In genomic region chr5:129929924-129930855, GRCm38 (mm10) we compare ENCODE assay signal across 13 mouse cellular contexts. TPM values are rescaled to one million over a fixed set of nuclear protein-coding genes. Genes with fewer than 3 reads are reported as not detected.
DNase-seq lines count a peak whose midpoint lies in the region; ATAC-seq and TF ChIP-seq lines count a peak whose summit lies in the region.
"Had no signal": no experiment of that assay in that cellular context is flagged by ENCODE, and none has a peak within 500 bp of the region (broad histone marks: within the 10 kb centered on the region; RNA-seq: fewer than 3 reads in every experiment).

No protein-coding gene starts in this region.

- no peaks in the 10 kb centered on the region for H3K36me3 ChIP-seq in liver, embryonic 13.5 days
- H3K36me3 ChIP-seq in liver, embryonic 11.5 days (ENCODE audit: control insufficient read depth, insufficient read depth, low read length), result no peaks in the 10 kb centered on the region
- H3K36me3 ChIP-seq in liver, embryonic 16.5 days (ENCODE audit: control insufficient read depth, insufficient read depth), result no peaks in the 10 kb centered on the region
- no peaks in the 10 kb centered on the region for H3K36me3 ChIP-seq in forebrain, embryonic 16.5 days (ENCODE audit: control insufficient read depth, insufficient read depth)
- H3K36me3 ChIP-seq: forebrain, embryonic 10.5 days; neural tube, embryonic 13.5 days had no signal

- no peak overlapping the region for H3K9ac ChIP-seq in liver, embryonic 13.5 days
- H3K9ac ChIP-seq in liver, embryonic 11.5 days (ENCODE audit: low read depth, low read length), result no peak overlapping the region
- no peak overlapping the region for H3K9ac ChIP-seq in liver, embryonic 16.5 days (ENCODE audit: low read depth, low read length)
- no peak overlapping the region for H3K9ac ChIP-seq in forebrain, embryonic 16.5 days (replicated peaks; ENCODE audit: low read depth, low read length)
- H3K9ac ChIP-seq: neural tube, embryonic 13.5 days had no signal

- no peak overlapping the region for H3K4me2 ChIP-seq in liver, embryonic 13.5 days
- H3K4me2 ChIP-seq in liver, embryonic 11.5 days, result no peak overlapping the region
- H3K4me2 ChIP-seq in liver, embryonic 16.5 days (ENCODE audit: low read depth, low read length), result no peak overlapping the region
- no peak overlapping the region for H3K4me2 ChIP-seq in forebrain, embryonic 16.5 days (ENCODE audit: low read length)
- H3K4me2 ChIP-seq: heart, embryonic 11.5 days; neural tube, embryonic 13.5 days had no signal

- 43% methylated on average over 9 of the region's 9 CpGs for WGBS in liver, embryonic 13.5 days (ENCODE audit: insufficient replicate concordance)
- 52% methylated on average over 9 of the region's 9 CpGs for WGBS in liver, embryonic 11.5 days
- 48% methylated on average over 9 of the region's 9 CpGs for WGBS in bone marrow, adult 2 months
- 44% methylated on average over 9 of the region's 9 CpGs for WGBS in liver, embryonic 16.5 days (ENCODE audit: insufficient replicate concordance)
- WGBS in forebrain, embryonic 16.5 days, result 36% methylated on average over 9 of the region's 9 CpGs

- H3K4me3 ChIP-seq in liver, embryonic 13.5 days (replicated peaks), result no peak overlapping the region
- H3K4me3 ChIP-seq in liver, embryonic 11.5 days (ENCODE audit: low read depth, low read length), result no peak overlapping the region
- no peak overlapping the region for H3K4me3 ChIP-seq in bone marrow, adult 2 months (replicated peaks; ENCODE audit: control insufficient read depth, low read depth, low read length)
- H3K4me3 ChIP-seq in liver, embryonic 16.5 days (ENCODE audit: low read depth, low read length), result no peak overlapping the region
- no peak overlapping the region for H3K4me3 ChIP-seq in forebrain, embryonic 16.5 days (replicated peaks; ENCODE audit: low read length)
- H3K4me3 ChIP-seq: forebrain, embryonic 10.5 days; neural tube, embryonic 13.5 days had no signal

- no peak for TF ChIP-seq CTCF in bone marrow, adult 2 months (IDR thresholded peaks at IDR 0.05; ENCODE audit: control insufficient read depth, insufficient read depth, low read length)

- DNase-seq in liver, embryonic 13.5 days, result no peak
- no peak for DNase-seq in liver, embryonic 11.5 days (ENCODE audit: low spot score)
- DNase-seq in embryo, embryonic 10.5 days (ENCODE audit: low spot score), result no peak
- no peak for DNase-seq in ovary, postnatal 14 days (ENCODE audit: low spot score)

- H3K9me3 ChIP-seq in liver, embryonic 13.5 days (replicated peaks), result no peaks in the 10 kb centered on the region
- H3K9me3 ChIP-seq in liver, embryonic 11.5 days (ENCODE audit: control insufficient read depth, low read length), result no peaks in the 10 kb centered on the region
- no peaks in the 10 kb centered on the region for H3K9me3 ChIP-seq in liver, embryonic 16.5 days (replicated peaks; ENCODE audit: control insufficient read depth, low read length)
- no peaks in the 10 kb centered on the region for H3K9me3 ChIP-seq in forebrain, embryonic 16.5 days (ENCODE audit: control insufficient read depth, low read length)
- H3K9me3 ChIP-seq: forebrain, embryonic 10.5 days; neural tube, embryonic 13.5 days had no signal

- TF ChIP-seq POLR2A in bone marrow, adult 2 months (IDR thresholded peaks at IDR 0.05; ENCODE audit: borderline replicate concordance, control insufficient read depth, low read depth, low read length), result no peak

- H3K4me1 ChIP-seq in liver, embryonic 13.5 days (replicated peaks), result peaks cover 8% of the 10 kb centered on the region
- no peaks in the 10 kb centered on the region for H3K4me1 ChIP-seq in liver, embryonic 11.5 days (replicated peaks; ENCODE audit: control insufficient read depth, insufficient read depth, low read length)
- H3K4me1 ChIP-seq in bone marrow, adult 2 months (ENCODE audit: control insufficient read depth, insufficient read depth, low read length), result no peaks in the 10 kb centered on the region; the same call in 1 of the 2 replicates
- peaks cover 5% of the 10 kb centered on the region; the same call in 1 of the 2 replicates for H3K4me1 ChIP-seq in liver, embryonic 16.5 days (ENCODE audit: control insufficient read depth, low read depth, low read length)
- H3K4me1 ChIP-seq in forebrain, embryonic 16.5 days (replicated peaks; ENCODE audit: control insufficient read depth, insufficient read depth, low read length), result 0 out of 2 replicates have a peak, but pooled peaks cover 2% of the 10 kb centered on the region
- H3K4me1 ChIP-seq: neural tube, embryonic 13.5 days had no signal

- no peak overlapping the region for H3K27ac ChIP-seq in liver, embryonic 13.5 days
- H3K27ac ChIP-seq in liver, embryonic 11.5 days (ENCODE audit: low read depth, low read length), result no peak overlapping the region
- H3K27ac ChIP-seq in bone marrow, adult 2 months (ENCODE audit: control insufficient read depth, insufficient read depth, low read depth, low read length, poor library complexity), result peak overlapping the region; percentile 79
- H3K27ac ChIP-seq in liver, embryonic 16.5 days (ENCODE audit: low read length), result peak overlapping the region; percentile 40; the same call in 1 of the 2 replicates
- no peak overlapping the region for H3K27ac ChIP-seq in forebrain, embryonic 16.5 days (ENCODE audit: low read length)
- H3K27ac ChIP-seq: forebrain, embryonic 10.5 days; neural tube, embryonic 13.5 days had no signal

- ATAC-seq in liver, embryonic 13.5 days (ENCODE audit: low read depth), result peak; percentile 51; the same call in 1 of the 2 replicates
- no peak; the same call in 1 of the 2 replicates for ATAC-seq in liver, embryonic 11.5 days (replicated peaks; ENCODE audit: low FRiP score)
- ATAC-seq in liver, embryonic 16.5 days (ENCODE audit: low read depth), result peak; percentile 66
- ATAC-seq in megakaryocyte-erythroid progenitor cell, adult 5-6 weeks (replicated peaks; ENCODE audit: low FRiP score, low TSS enrichment, poor library complexity, severe bottlenecking), result peak; percentile 57
- ATAC-seq in forebrain, embryonic 16.5 days, result no peak
- ATAC-seq: hindbrain, embryonic 16.5 days had no signal

- no peaks in the 10 kb centered on the region for H3K27me3 ChIP-seq in liver, embryonic 13.5 days
- H3K27me3 ChIP-seq in liver, embryonic 11.5 days (replicated peaks; ENCODE audit: control insufficient read depth, insufficient read depth, low read length), result no peaks in the 10 kb centered on the region
- no peaks in the 10 kb centered on the region for H3K27me3 ChIP-seq in liver, embryonic 16.5 days (ENCODE audit: control insufficient read depth, insufficient read depth, low read depth, low read length)
- no peaks in the 10 kb centered on the region for H3K27me3 ChIP-seq in forebrain, embryonic 16.5 days (replicated peaks; ENCODE audit: control insufficient read depth, insufficient read depth, low read length)
- H3K27me3 ChIP-seq: megakaryocyte, embryonic 14.5 days; neural tube, embryonic 13.5 days had no signal

RNA-seq across cellular contexts. Expression of gene Vkorc1l1, which starts 11.6 kb away (rescaled TPM):
- 22.9 and 29.4 TPM in 2 replicates for polyA plus RNA-seq in liver, embryonic 13.5 days (2015; fragmentation: Nextera tagmentation; extraction: Ambion mirVana)
- 29.4 and 30.4 TPM in 2 replicates for polyA plus RNA-seq in liver, embryonic 11.5 days (2014; fragmentation: Nextera tagmentation; extraction: Ambion mirVana)
- 14.4 and 15.2 TPM in 2 replicates for polyA plus RNA-seq in bone marrow, adult 2 months (2011; ENCODE audit: insufficient read depth, insufficient read length, low replicate concordance, missing spikeins)
- polyA plus RNA-seq in liver, embryonic 16.5 days (2015; fragmentation: Nextera tagmentation; extraction: Ambion mirVana), result 17.3 and 18.6 TPM in 2 replicates
- 60.1 and 75.7 TPM in 2 replicates for total RNA-seq in megakaryocyte-erythroid progenitor cell, adult 5-6 weeks (2014; fragmentation: Nextera tagmentation)
- 61.7 and 81.5 TPM in 2 replicates for total RNA-seq in megakaryocyte-erythroid progenitor cell, adult 5-6 weeks (2017)
- 28.7 and 34.2 TPM in 2 replicates for polyA plus RNA-seq in forebrain, embryonic 16.5 days (2015; fragmentation: Nextera tagmentation; extraction: Ambion mirVana)

RNA-seq across cellular contexts. Expression of gene Nupr1l, which starts 21.9 kb away (rescaled TPM):
- polyA plus RNA-seq in liver, embryonic 13.5 days (2015; fragmentation: Nextera tagmentation; extraction: Ambion mirVana), result 0.31 and 1.0 TPM in 2 replicates
- 0.84 and 1.4 TPM in 2 replicates for polyA plus RNA-seq in liver, embryonic 11.5 days (2014; fragmentation: Nextera tagmentation; extraction: Ambion mirVana)
- not detected in 2 replicates for polyA plus RNA-seq in bone marrow, adult 2 months (2011; ENCODE audit: insufficient read depth, insufficient read length, low replicate concordance, missing spikeins)
- 0.26 and 0.41 TPM in 2 replicates for polyA plus RNA-seq in liver, embryonic 16.5 days (2015; fragmentation: Nextera tagmentation; extraction: Ambion mirVana)
- total RNA-seq in megakaryocyte-erythroid progenitor cell, adult 5-6 weeks (2014; fragmentation: Nextera tagmentation), result 2.7 and 15.3 TPM in 2 replicates
- 0.75 and 1.1 TPM in 2 replicates for total RNA-seq in megakaryocyte-erythroid progenitor cell, adult 5-6 weeks (2017)
- 4.1 and 5.1 TPM in 2 replicates for polyA plus RNA-seq in forebrain, embryonic 16.5 days (2015; fragmentation: Nextera tagmentation; extraction: Ambion mirVana)

RNA-seq across cellular contexts. Expression of gene Phkg1, which starts 31.8 kb away (rescaled TPM):
- 0.18 and 0.22 TPM in 2 replicates for polyA plus RNA-seq in liver, embryonic 13.5 days (2015; fragmentation: Nextera tagmentation; extraction: Ambion mirVana)
- polyA plus RNA-seq in liver, embryonic 11.5 days (2014; fragmentation: Nextera tagmentation; extraction: Ambion mirVana), result 0.22 and 0.29 TPM in 2 replicates
- 6.4 TPM in 1 of 2 replicates, not detected in the other for polyA plus RNA-seq in bone marrow, adult 2 months (2011; ENCODE audit: insufficient read depth, insufficient read length, low replicate concordance, missing spikeins)
- 0.12 and 0.13 TPM in 2 replicates for polyA plus RNA-seq in liver, embryonic 16.5 days (2015; fragmentation: Nextera tagmentation; extraction: Ambion mirVana)
- total RNA-seq in megakaryocyte-erythroid progenitor cell, adult 5-6 weeks (2014; fragmentation: Nextera tagmentation), result 0.33 and 0.45 TPM in 2 replicates
- 1.4 TPM in 2 replicates for total RNA-seq in megakaryocyte-erythroid progenitor cell, adult 5-6 weeks (2017)
- polyA plus RNA-seq in forebrain, embryonic 16.5 days (2015; fragmentation: Nextera tagmentation; extraction: Ambion mirVana), result 0.43 and 0.62 TPM in 2 replicates

RNA-seq across cellular contexts. Expression of gene Zbed5, which starts 34.7 kb away (rescaled TPM):
- polyA plus RNA-seq in liver, embryonic 13.5 days (2015; fragmentation: Nextera tagmentation; extraction: Ambion mirVana), result 1.00 and 1.1 TPM in 2 replicates
- 3.8 and 4.9 TPM in 2 replicates for polyA plus RNA-seq in liver, embryonic 11.5 days (2014; fragmentation: Nextera tagmentation; extraction: Ambion mirVana)
- 1.5 TPM in 1 of 2 replicates, not detected in the other for polyA plus RNA-seq in bone marrow, adult 2 months (2011; ENCODE audit: insufficient read depth, insufficient read length, low replicate concordance, missing spikeins)
- 0.48 and 0.61 TPM in 2 replicates for polyA plus RNA-seq in liver, embryonic 16.5 days (2015; fragmentation: Nextera tagmentation; extraction: Ambion mirVana)
- 0.98 and 2.6 TPM in 2 replicates for total RNA-seq in megakaryocyte-erythroid progenitor cell, adult 5-6 weeks (2014; fragmentation: Nextera tagmentation)
- 2.1 and 4.7 TPM in 2 replicates for total RNA-seq in megakaryocyte-erythroid progenitor cell, adult 5-6 weeks (2017)
- 19.9 and 21.4 TPM in 2 replicates for polyA plus RNA-seq in forebrain, embryonic 16.5 days (2015; fragmentation: Nextera tagmentation; extraction: Ambion mirVana)

RNA-seq across cellular contexts. Expression of gene Chchd2, which starts 42.9 kb away (rescaled TPM):
- 596 and 645 TPM in 2 replicates for polyA plus RNA-seq in liver, embryonic 13.5 days (2015; fragmentation: Nextera tagmentation; extraction: Ambion mirVana)
- 991 and 1,008 TPM in 2 replicates for polyA plus RNA-seq in liver, embryonic 11.5 days (2014; fragmentation: Nextera tagmentation; extraction: Ambion mirVana)
- 657 and 717 TPM in 2 replicates for polyA plus RNA-seq in bone marrow, adult 2 months (2011; ENCODE audit: insufficient read depth, insufficient read length, low replicate concordance, missing spikeins)
- 510 and 520 TPM in 2 replicates for polyA plus RNA-seq in liver, embryonic 16.5 days (2015; fragmentation: Nextera tagmentation; extraction: Ambion mirVana)
- total RNA-seq in megakaryocyte-erythroid progenitor cell, adult 5-6 weeks (2014; fragmentation: Nextera tagmentation), result 465 and 490 TPM in 2 replicates
- 208 and 245 TPM in 2 replicates for total RNA-seq in megakaryocyte-erythroid progenitor cell, adult 5-6 weeks (2017)
- 801 and 835 TPM in 2 replicates for polyA plus RNA-seq in forebrain, embryonic 16.5 days (2015; fragmentation: Nextera tagmentation; extraction: Ambion mirVana)

Comparison
In these comparisons a context has a peak if more than half of its experiments do, and no peak if none do; other contexts are left out.
1. ATAC-seq: peak in liver, embryonic 13.5 days (single experiment), liver, embryonic 16.5 days (single experiment) and megakaryocyte-erythroid progenitor cell, adult 5-6 weeks (single experiment); none in liver, embryonic 11.5 days (single experiment) and forebrain, embryonic 16.5 days (single experiment).
2. H3K27ac ChIP-seq: peak in bone marrow, adult 2 months (single experiment) and liver, embryonic 16.5 days (single experiment); none in liver, embryonic 13.5 days (single experiment), liver, embryonic 11.5 days (single experiment) and forebrain, embryonic 16.5 days (single experiment).